Mouse (Mus musculus): ENCODE measurements around the gene Tbx10.

- TF ChIP-seq CTCF (IDR thresholded peaks at IDR 0.05; ENCODE audit: extremely low read depth, insufficient read length, insufficient replicate concordance, low read depth, low read length): no peak
- no peak for TF ChIP-seq POLR2A (IDR thresholded peaks at IDR 0.05; ENCODE audit: low read depth, low read length)
These were observed 990 bp upstream of the Tbx10 start for GRCm38 (mm10) chr19:3991562-3991961.

All from small intestine, adult 2 months (tissue).